Mouse (Mus musculus) thymus, adult 2 months (tissue): ENCODE data around the gene Fank1.

Experiments
- CTCF ChIP-seq: fragments of 200-500 bp; IDR thresholded peaks from 2 replicates; pipeline ENCODE4 v1.5.1; 2012; ENCODE audit warnings: mild to moderate bottlenecking, control low read depth, low read length, moderate library complexity, borderline replicate concordance; ENCODE audit not compliant: control insufficient read depth, poor library complexity, insufficient read depth; ENCODE audit errors: extremely low read depth
- POLR2A ChIP-seq: fragments of 200-500 bp; IDR thresholded peaks from 2 replicates; pipeline ENCODE4 v1.6.1; 2012; ENCODE audit warnings: mild to moderate bottlenecking, low read length, control low read depth, moderate library complexity; ENCODE audit not compliant: control insufficient read depth, poor library complexity, insufficient read depth; ENCODE audit errors: extremely low read depth

DNA sequence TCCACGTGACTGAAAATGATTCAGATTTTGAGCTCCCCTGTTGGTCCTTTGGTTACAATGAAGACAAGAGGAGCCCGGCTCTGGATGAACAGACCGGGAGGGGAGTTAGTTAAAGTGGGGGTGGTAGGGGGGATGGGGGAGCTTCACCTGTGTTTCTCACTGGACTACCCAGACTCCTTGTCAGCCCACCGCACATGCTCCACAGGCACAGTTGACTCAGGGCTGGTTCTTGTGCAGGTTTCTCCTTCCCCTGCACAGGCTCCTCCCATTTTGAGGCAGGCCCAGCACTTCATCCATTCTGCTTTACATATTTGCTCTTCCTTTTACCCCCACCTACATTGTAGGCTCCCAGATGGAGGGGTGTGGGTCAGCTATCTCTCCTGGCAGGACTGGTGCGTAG lies 86.1 kb downstream of the Fank1 start:
- TF ChIP-seq POLR2A (no peak), CTCF (no peak)
